Mouse (Mus musculus) liver, embryonic 14.5 days (tissue): ENCODE results near the gene Ankfn1.

Experiments used
- CTCF ChIP-seq: IDR thresholded peaks from 2 replicates; pipeline ENCODE4 v1.5.1; 2016; ENCODE audit warnings: antibody characterized with exemption, low read depth, control low read depth
- EP300 ChIP-seq: IDR thresholded peaks from 2 replicates; pipeline ENCODE4 v1.6.1; 2016; ENCODE audit warnings: antibody characterized with exemption, low read depth

DNA sequence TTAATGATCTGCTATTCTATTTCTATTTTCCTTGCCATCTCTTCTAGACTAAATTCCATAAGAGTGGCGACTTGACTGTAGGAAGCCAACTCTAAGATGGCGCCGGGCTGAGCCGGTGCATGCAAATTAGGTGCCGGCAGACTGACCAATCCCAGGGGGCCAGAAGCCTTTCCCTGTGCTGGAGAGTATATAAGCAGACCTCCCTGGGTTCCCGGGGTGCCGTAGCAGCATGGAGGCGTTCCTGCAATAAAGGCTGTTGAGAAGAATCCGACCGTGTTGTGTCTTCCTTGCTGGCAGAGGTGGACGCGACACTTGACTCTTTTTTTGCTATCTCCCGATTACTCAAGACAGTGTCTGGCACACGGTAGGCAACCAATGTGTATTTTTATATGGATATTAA lies 374.0 kb downstream of the Ankfn1 start:
- TF ChIP-seq CTCF: no peak
- TF ChIP-seq EP300: no peak
